Mouse (Mus musculus) lung, embryonic 14.5 days (tissue): ENCODE data around the gene Crlf1. TPM values are rescaled to one million over a fixed set of nuclear protein-coding genes. Genes with fewer than 3 reads are reported as not detected.

Experiments
- ATAC-seq: fragments of 200-750 bp; cut with Nextera tagmentation; 2 replicates; pipeline ENCODE4 v1.8.0; 2017; ENCODE audit warnings: mild to moderate bottlenecking, moderate TSS enrichment, moderate library complexity; ENCODE audit not compliant: insufficient read depth
- DNase-seq: peaks from one replicate; pipeline ENCODE4 v3.0.0-alpha.2; 2015
- H3K27ac ChIP-seq: fragments of 300-500 bp; sonication (generic); 2 replicates; pipeline ENCODE4 v1.5.1; 2014; ENCODE audit warnings: low read depth, mild to moderate bottlenecking, moderate library complexity
- H3K27me3 ChIP-seq: fragments of 300-500 bp; sonication (generic); 2 replicates; pipeline ENCODE4 v1.6.1; 2014; ENCODE audit warnings: low read length, control low read depth; ENCODE audit not compliant: insufficient read depth
- H3K36me3 ChIP-seq: fragments of 300-500 bp; sonication (generic); 2 replicates; pipeline ENCODE4 v1.6.1; 2014; ENCODE audit warnings: control low read depth; ENCODE audit not compliant: insufficient read depth
- H3K4me1 ChIP-seq: fragments of 300-500 bp; sonication (generic); 2 replicates; pipeline ENCODE4 v1.6.1; 2014; ENCODE audit warnings: antibody characterized with exemption, control low read depth; ENCODE audit not compliant: insufficient read depth
- H3K4me2 ChIP-seq: fragments of 300-500 bp; sonication (generic); 2 replicates; pipeline ENCODE4 v1.6.1; 2014; ENCODE audit warnings: mild to moderate bottlenecking
- H3K4me3 ChIP-seq: fragments of 300-500 bp; sonication (generic); 2 replicates; pipeline ENCODE4 v1.5.1; 2014; ENCODE audit warnings: low read depth, low read length
- H3K9ac ChIP-seq: fragments of 300-500 bp; sonication (generic); 2 replicates; pipeline ENCODE4 v1.6.1; 2014
- H3K9me3 ChIP-seq: fragments of 300-500 bp; sonication (generic); 2 replicates; pipeline ENCODE4 v1.6.1; 2016; ENCODE audit warnings: low read depth, low read length, control low read depth
- CTCF ChIP-seq: IDR thresholded peaks from 2 replicates; pipeline ENCODE4 v1.5.1; 2016; ENCODE audit warnings: antibody characterized with exemption, low read depth
- WGBS: fragments of 180-500 bp; shearing (Covaris S2); extraction: QIAGEN DNeasy Blood & Tissue Kit; methylation state at CpG from one replicate; pipeline ENCODE4 v1.1.7; 2014; 5-methylcytosine and 5-hydroxymethylcytosine counted together
- polyA plus RNA-seq: library from polyadenylated mRNA; unstranded; fragments of >200 nt; fragmentation: Nextera tagmentation; extraction: Ambion mirVana; gene quantifications from 2 replicates; pipeline ENCODE4 v1.2.1, GENCODE M21; 2014

Gene Crlf1
- polyA plus RNA-seq, 1 experiment from 2014 or later = 165 TPM

GRCm38 (mm10) chr8:70540013-70540506 is 47.1 kb downstream of the Crlf1 start:
- H3K27me3 ChIP-seq = no peaks in the 10 kb centered on the region
- WGBS = 6% methylated on average over 4 of the region's 4 CpGs
- ATAC-seq = no peak
- peak overlapping the region; percentile 80 for H3K9ac ChIP-seq
- DNase-seq = no peak
- peak overlapping the region; percentile 96; the same call in 1 of the 2 replicates for H3K27ac ChIP-seq
- TF ChIP-seq CTCF = no peak
- peaks cover 25% of the 10 kb centered on the region for H3K36me3 ChIP-seq
- H3K4me1 ChIP-seq = peaks cover 15% of the 10 kb centered on the region
- H3K4me3 ChIP-seq = peak overlapping the region; percentile 79
- H3K4me2 ChIP-seq = peak overlapping the region; percentile 97
- no peaks in the 10 kb centered on the region for H3K9me3 ChIP-seq

GRCm38 (mm10) chr8:70540507-70541071 is 47.6 kb downstream of the Crlf1 start:
- Histone ChIP-seq H3K4me2 (peak overlapping the region; percentile 97), H3K36me3 (peaks cover 20% of the 10 kb centered on the region), H3K27me3 (no peaks in the 10 kb centered on the region), H3K4me3 (peak overlapping the region; percentile 79), H3K27ac (no peak overlapping the region; the same call in 1 of the 2 replicates), H3K9me3 (no peaks in the 10 kb centered on the region), H3K9ac (peak overlapping the region; percentile 80), H3K4me1 (peaks cover 15% of the 10 kb centered on the region)
- WGBS = 38% methylated on average over 7 of the region's 7 CpGs
- DNase-seq = peak; percentile 21
- ATAC-seq = no peak
- no peak for TF ChIP-seq CTCF

- peak overlapping the region; percentile 97 for H3K4me2 ChIP-seq
- no peak for TF ChIP-seq CTCF
- peaks cover 16% of the 10 kb centered on the region for H3K36me3 ChIP-seq
- WGBS = 73% methylated on average over 5 of the region's 5 CpGs
- DNase-seq (no peak), ATAC-seq (no peak)
- H3K27ac ChIP-seq = no peak overlapping the region
- peaks cover 15% of the 10 kb centered on the region for H3K4me1 ChIP-seq
- no peak overlapping the region; the same call in 1 of the 2 replicates for H3K9ac ChIP-seq
- H3K4me3 ChIP-seq = peak overlapping the region; percentile 79
- H3K27me3 ChIP-seq = no peaks in the 10 kb centered on the region
- no peaks in the 10 kb centered on the region for H3K9me3 ChIP-seq
These were observed 48.1 kb downstream of the Crlf1 start for GRCm38 (mm10) chr8:70541081-70541480.

- peak overlapping the region; percentile 42; the same call in 1 of the 2 replicates for H3K27ac ChIP-seq
- no peak for ATAC-seq
- H3K36me3 ChIP-seq = no peaks in the 10 kb centered on the region; the same call in 1 of the 2 replicates
- peak; percentile 43 for TF ChIP-seq CTCF
- H3K9me3 ChIP-seq = no peaks in the 10 kb centered on the region
- no peak overlapping the region for H3K9ac ChIP-seq
- no peak overlapping the region for H3K4me2 ChIP-seq
- peaks cover 12% of the 10 kb centered on the region for H3K4me1 ChIP-seq
- H3K4me3 ChIP-seq = no peak overlapping the region
- 37% methylated on average over 6 of the region's 6 CpGs for WGBS
- peak; percentile 41 for DNase-seq
- H3K27me3 ChIP-seq = no peaks in the 10 kb centered on the region
These were observed 51.3 kb downstream of the Crlf1 start for GRCm38 (mm10) chr8:70544200-70544687.

- H3K27me3 ChIP-seq = no peaks in the 10 kb centered on the region
- no peak for TF ChIP-seq CTCF
- H3K9me3 ChIP-seq = no peaks in the 10 kb centered on the region
- 75% methylated on average over 4 of the region's 4 CpGs for WGBS
- no peaks in the 10 kb centered on the region; the same call in 1 of the 2 replicates for H3K36me3 ChIP-seq
- H3K4me3 ChIP-seq = no peak overlapping the region
- no peak for DNase-seq
- H3K9ac ChIP-seq = no peak overlapping the region
- no peak overlapping the region for H3K27ac ChIP-seq
- H3K4me1 ChIP-seq = no peaks in the 10 kb centered on the region
- H3K4me2 ChIP-seq = no peak overlapping the region
- no peak for ATAC-seq
These were observed 53.5 kb downstream of the Crlf1 start for GRCm38 (mm10) chr8:70546412-70546811.

- H3K4me3 ChIP-seq = no peak overlapping the region
- no peak for TF ChIP-seq CTCF
- H3K4me2 ChIP-seq = no peak overlapping the region
- no peak for DNase-seq
- no peaks in the 10 kb centered on the region; the same call in 1 of the 2 replicates for H3K36me3 ChIP-seq
- H3K4me1 ChIP-seq = no peaks in the 10 kb centered on the region; the same call in 1 of the 2 replicates
- 81% methylated on average over 6 of the region's 6 CpGs for WGBS
- no peak overlapping the region for H3K9ac ChIP-seq
- ATAC-seq = no peak
- H3K27me3 ChIP-seq = no peaks in the 10 kb centered on the region
- no peak overlapping the region for H3K27ac ChIP-seq
- no peaks in the 10 kb centered on the region for H3K9me3 ChIP-seq
These were observed 54.8 kb downstream of the Crlf1 start for GRCm38 (mm10) chr8:70547762-70548161.

- no peaks in the 10 kb centered on the region for H3K9me3 ChIP-seq
- 91% methylated on average over 10 of the region's 10 CpGs for WGBS
- peaks cover 3% of the 10 kb centered on the region; the same call in 1 of the 2 replicates for H3K4me1 ChIP-seq
- H3K27me3 ChIP-seq = no peaks in the 10 kb centered on the region
- DNase-seq (no peak), ATAC-seq (no peak)
- H3K36me3 ChIP-seq = no peaks in the 10 kb centered on the region; the same call in 1 of the 2 replicates
- TF ChIP-seq CTCF = no peak; the same call in 1 of the 2 replicates
- no peak overlapping the region for H3K4me3 ChIP-seq
- no peak overlapping the region for H3K27ac ChIP-seq
- no peak overlapping the region for H3K9ac ChIP-seq
- H3K4me2 ChIP-seq = no peak overlapping the region
These were observed 56.6 kb downstream of the Crlf1 start for GRCm38 (mm10) chr8:70549412-70550184.
